Comparison of ENCODE assay signal across 8 mouse cellular contexts in genomic region chr2:152395271-152395920, GRCm38 (mm10). TPM values are rescaled to one million over a fixed set of nuclear protein-coding genes. Genes with fewer than 3 reads are reported as not detected.
DNase-seq lines count a peak whose midpoint lies in the region; ATAC-seq lines count a peak whose summit lies in the region.

No protein-coding gene starts in this region.

- H3K9ac ChIP-seq in liver, embryonic 12.5 days: peak overlapping the region; percentile 89

- ATAC-seq in liver, embryonic 12.5 days: no peak

- no peaks in the 10 kb centered on the region for H3K27me3 ChIP-seq in liver, embryonic 12.5 days (replicated peaks)

- peaks cover 59% of the 10 kb centered on the region for H3K4me1 ChIP-seq in liver, embryonic 12.5 days

- H3K9me3 ChIP-seq in liver, embryonic 12.5 days (replicated peaks): no peaks in the 10 kb centered on the region

- H3K36me3 ChIP-seq in liver, embryonic 12.5 days: no peaks in the 10 kb centered on the region

- H3K4me2 ChIP-seq in liver, embryonic 12.5 days: peak overlapping the region; percentile 98

- peak overlapping the region; percentile 96 for H3K27ac ChIP-seq in liver, embryonic 12.5 days

- 28% methylated on average over 13 of the region's 13 CpGs for WGBS in liver, embryonic 12.5 days (ENCODE audit: insufficient replicate concordance)

- H3K4me3 ChIP-seq in liver, embryonic 12.5 days: peak overlapping the region; percentile 79

- peak; percentile 47 for DNase-seq in cerebellum, adult 9-11 months
- DNase-seq in cerebellum, adult 18-20 months: no peak
- peak; percentile 36 for DNase-seq in right cerebral cortex, postnatal 25 days
- DNase-seq in right cerebral cortex, postnatal 14 days: no peak
- DNase-seq in testis, postnatal 10 days (ENCODE audit: low spot score): peak; percentile 69
- DNase-seq in layer of hippocampus, postnatal 25 days (ENCODE audit: extremely low spot score in 1 of 2, low spot score in 1 of 2): no peak
- DNase-seq in ovary, postnatal 36 days (ENCODE audit: low spot score): no peak

RNA-seq across cellular contexts. Expression of gene Sox12, which starts 2.5 kb away (rescaled TPM):
- polyA plus RNA-seq in liver, embryonic 12.5 days (2016; fragmentation: Nextera tagmentation; extraction: Ambion mirVana): 3.5 and 3.7 TPM in 2 replicates
- total RNA-seq in layer of hippocampus, postnatal 25 days (2021): 10 to 100 TPM; 16.4 to 19.8 TPM

RNA-seq across cellular contexts. Expression of gene Nrsn2, which starts 19.0 kb away (rescaled TPM):
- 0.08 TPM in 1 of 2 replicates, not detected in the other for polyA plus RNA-seq in liver, embryonic 12.5 days (2016; fragmentation: Nextera tagmentation; extraction: Ambion mirVana)
- 10 to 100 TPM; 60.6 to 76.6 TPM for total RNA-seq in layer of hippocampus, postnatal 25 days (2021)

RNA-seq across cellular contexts. Expression of gene Zcchc3, which starts 19.4 kb away (rescaled TPM):
- polyA plus RNA-seq in liver, embryonic 12.5 days (2016; fragmentation: Nextera tagmentation; extraction: Ambion mirVana): 29.4 and 29.7 TPM in 2 replicates
- total RNA-seq in layer of hippocampus, postnatal 25 days (2021): 10 to 100 TPM; 10.7 to 11.6 TPM

RNA-seq across cellular contexts. Expression of gene 6820408C15Rik, which starts 20.0 kb away (rescaled TPM):
- 0.27 and 0.35 TPM in 2 replicates for polyA plus RNA-seq in liver, embryonic 12.5 days (2016; fragmentation: Nextera tagmentation; extraction: Ambion mirVana)
- total RNA-seq in layer of hippocampus, postnatal 25 days (2021): 1 to 10 TPM; 1.7 to 2.7 TPM

RNA-seq across cellular contexts. Expression of gene Trib3, which starts 51.6 kb away (rescaled TPM):
- 6.1 and 7.2 TPM in 2 replicates for polyA plus RNA-seq in liver, embryonic 12.5 days (2016; fragmentation: Nextera tagmentation; extraction: Ambion mirVana)
- under 1 TPM; 0.23 to 0.39 TPM for total RNA-seq in layer of hippocampus, postnatal 25 days (2021)

Comparison
In these comparisons a context has a peak if more than half of its experiments do, and no peak if none do; other contexts are left out.
1. DNase-seq: peak in cerebellum, adult 9-11 months (single experiment), right cerebral cortex, postnatal 25 days (single experiment) and testis, postnatal 10 days (single experiment); none in cerebellum, adult 18-20 months (0 of 2), right cerebral cortex, postnatal 14 days (single experiment), layer of hippocampus, postnatal 25 days (0 of 2) and ovary, postnatal 36 days (single experiment).